13 mouse cellular contexts compared by ENCODE assay signal in the genomic region with DNA sequence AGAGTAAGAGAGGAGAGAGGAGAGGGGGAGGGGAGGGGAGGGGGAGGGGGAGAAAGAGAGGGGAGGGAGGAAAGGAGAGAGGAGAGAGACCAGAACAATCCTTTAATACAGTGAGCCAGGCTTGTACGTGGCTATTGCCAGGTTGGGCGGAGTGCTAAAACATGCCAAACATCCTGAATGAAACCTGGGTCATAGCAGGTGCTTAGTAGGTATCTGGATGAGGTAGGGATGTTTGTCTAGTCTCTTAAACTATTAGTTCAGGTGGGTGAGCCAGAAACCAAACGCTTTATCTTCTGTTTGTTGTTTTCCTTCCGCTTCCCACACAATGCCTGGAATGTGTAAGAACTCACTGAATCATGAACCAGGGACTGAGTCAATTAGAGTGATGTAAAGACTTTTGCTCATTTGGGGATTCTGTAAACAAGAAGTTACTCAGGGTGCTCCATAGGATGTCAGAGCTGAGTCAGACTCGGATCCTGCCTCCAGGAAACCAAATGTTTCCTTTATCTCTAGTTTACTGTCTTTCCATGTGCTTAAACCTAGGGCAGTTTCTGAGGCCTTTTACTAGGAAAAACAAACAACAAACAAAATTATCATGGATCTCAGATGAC.
DNase-seq lines count a peak whose midpoint lies in the region; ATAC-seq and TF ChIP-seq lines count a peak whose summit lies in the region.
"Had no signal": no experiment of that assay in that cellular context is flagged by ENCODE, and none has a peak within 500 bp of the region (broad histone marks: within the 10 kb centered on the region; RNA-seq: fewer than 3 reads in every experiment).

No protein-coding gene starts in this region.

- H3K4me3 ChIP-seq in kidney, embryonic 15.5 days (replicated peaks), result no peak overlapping the region
- H3K4me3 ChIP-seq in kidney, embryonic 16.5 days (ENCODE audit: low read length), result no peak overlapping the region
- no peak overlapping the region for H3K4me3 ChIP-seq in midbrain, embryonic 13.5 days (replicated peaks)
- H3K4me3 ChIP-seq in midbrain, embryonic 15.5 days, result no peak overlapping the region
- no peak overlapping the region for H3K4me3 ChIP-seq in stomach, embryonic 16.5 days (replicated peaks; ENCODE audit: low read length)
- H3K4me3 ChIP-seq in hindbrain, embryonic 11.5 days (ENCODE audit: low read depth, low read length), result no peak overlapping the region
- H3K4me3 ChIP-seq: heart, embryonic 12.5 days had no signal

- in situ Hi-C loops in Patski (cut with MboI; ENCODE audit: low pct_unique_long_range_greater_than_20kb), result no loop called here

- WGBS in kidney, embryonic 15.5 days, result 43% methylated on average over 5 of the region's 5 CpGs
- WGBS in kidney, embryonic 16.5 days, result 47% methylated on average over 5 of the region's 5 CpGs
- 46% methylated on average over 5 of the region's 5 CpGs for WGBS in midbrain, embryonic 13.5 days
- 41% methylated on average over 5 of the region's 5 CpGs for WGBS in midbrain, embryonic 15.5 days
- WGBS in stomach, embryonic 16.5 days, result 46% methylated on average over 5 of the region's 5 CpGs
- 52% methylated on average over 5 of the region's 5 CpGs for WGBS in hindbrain, embryonic 11.5 days

- no peaks in the 10 kb centered on the region for H3K27me3 ChIP-seq in kidney, embryonic 15.5 days
- no peaks in the 10 kb centered on the region for H3K27me3 ChIP-seq in kidney, embryonic 16.5 days (ENCODE audit: insufficient read depth, low read length)
- no peaks in the 10 kb centered on the region for H3K27me3 ChIP-seq in midbrain, embryonic 13.5 days
- H3K27me3 ChIP-seq in midbrain, embryonic 15.5 days (replicated peaks), result no peaks in the 10 kb centered on the region
- no peaks in the 10 kb centered on the region for H3K27me3 ChIP-seq in Patski
- H3K27me3 ChIP-seq in stomach, embryonic 16.5 days (ENCODE audit: control insufficient read depth, insufficient read depth, low read length), result no peaks in the 10 kb centered on the region
- H3K27me3 ChIP-seq in hindbrain, embryonic 11.5 days (ENCODE audit: control insufficient read depth, insufficient read depth, low read length), result no peaks in the 10 kb centered on the region
- H3K27me3 ChIP-seq: heart, embryonic 12.5 days had no signal

- CTCF ChIA-PET in Patski (lab: Charles Lee), result interaction anchor here (0.9 to 2.1 kb wide), 2 partner anchors 9 to 46 kb away, joined by 3 to 7 read pairs; no protein-coding TSS in a partner anchor

- POLR2A ChIA-PET in Patski (lab: Charles Lee), result no interaction called here

- H3K36me3 ChIP-seq in kidney, embryonic 15.5 days, result no peaks in the 10 kb centered on the region
- H3K36me3 ChIP-seq in kidney, embryonic 16.5 days (ENCODE audit: insufficient read depth, low read length), result no peaks in the 10 kb centered on the region
- no peaks in the 10 kb centered on the region for H3K36me3 ChIP-seq in midbrain, embryonic 13.5 days
- H3K36me3 ChIP-seq in midbrain, embryonic 15.5 days (replicated peaks), result no peaks in the 10 kb centered on the region
- H3K36me3 ChIP-seq in stomach, embryonic 16.5 days (ENCODE audit: control insufficient read depth, insufficient read depth, low read length), result no peaks in the 10 kb centered on the region
- H3K36me3 ChIP-seq in hindbrain, embryonic 11.5 days (ENCODE audit: control insufficient read depth, insufficient read depth, low read length), result no peaks in the 10 kb centered on the region
- H3K36me3 ChIP-seq: heart, embryonic 12.5 days had no signal

- no peak overlapping the region for H3K4me2 ChIP-seq in kidney, embryonic 15.5 days
- H3K4me2 ChIP-seq in kidney, embryonic 16.5 days (replicated peaks; ENCODE audit: low read depth, low read length), result no peak overlapping the region
- no peak overlapping the region for H3K4me2 ChIP-seq in midbrain, embryonic 13.5 days (replicated peaks)
- H3K4me2 ChIP-seq in midbrain, embryonic 15.5 days, result no peak overlapping the region
- no peak overlapping the region for H3K4me2 ChIP-seq in stomach, embryonic 16.5 days (ENCODE audit: low read depth, low read length)
- H3K4me2 ChIP-seq in hindbrain, embryonic 11.5 days (replicated peaks; ENCODE audit: low read depth, low read length), result no peak overlapping the region
- H3K4me2 ChIP-seq: heart, embryonic 12.5 days had no signal

- ATAC-seq in kidney, embryonic 15.5 days (replicated peaks; ENCODE audit: low FRiP score), result 0 out of 2 replicates have a peak, but pooled peaks have one; percentile 52
- no peak for ATAC-seq in kidney, embryonic 16.5 days (ENCODE audit: low FRiP score, low TSS enrichment)
- peak; percentile 50; the same call in 1 of the 2 replicates for ATAC-seq in midbrain, embryonic 13.5 days
- no peak for ATAC-seq in midbrain, embryonic 15.5 days (replicated peaks)
- peak; percentile 74 for ATAC-seq in Patski
- ATAC-seq in stomach, embryonic 16.5 days (ENCODE audit: insufficient read depth, low FRiP score), result peak; percentile 78; the same call in 1 of the 2 replicates
- ATAC-seq in granulocyte monocyte progenitor cell, adult 5-6 weeks (replicated peaks; ENCODE audit: poor library complexity, severe bottlenecking), result no peak
- ATAC-seq in hindbrain, embryonic 11.5 days (ENCODE audit: low FRiP score), result no peak
- ATAC-seq: inflammation-experienced regulatory T-cells, adult 6 months had no signal

- no peak for TF ChIP-seq CTCF in Patski (IDR thresholded peaks at IDR 0.05)

- no peak overlapping the region for H3K27ac ChIP-seq in kidney, embryonic 15.5 days
- H3K27ac ChIP-seq in kidney, embryonic 16.5 days (ENCODE audit: low read length), result no peak overlapping the region
- no peak overlapping the region for H3K27ac ChIP-seq in midbrain, embryonic 13.5 days
- H3K27ac ChIP-seq in midbrain, embryonic 15.5 days, result no peak overlapping the region
- peak overlapping the region; percentile 21 for H3K27ac ChIP-seq in stomach, embryonic 16.5 days (ENCODE audit: low read length)
- no peak overlapping the region for H3K27ac ChIP-seq in hindbrain, embryonic 11.5 days (ENCODE audit: low read depth, low read length)

- peaks cover 8% of the 10 kb centered on the region; the same call in 1 of the 2 replicates for H3K4me1 ChIP-seq in kidney, embryonic 15.5 days
- H3K4me1 ChIP-seq in kidney, embryonic 16.5 days (ENCODE audit: insufficient read depth, low read length), result peaks cover 7% of the 10 kb centered on the region; the same call in 1 of the 2 replicates
- peaks cover 15% of the 10 kb centered on the region; the same call in 1 of the 2 replicates for H3K4me1 ChIP-seq in midbrain, embryonic 13.5 days (replicated peaks)
- H3K4me1 ChIP-seq in midbrain, embryonic 15.5 days, result no peaks in the 10 kb centered on the region
- peaks cover 16% of the 10 kb centered on the region for H3K4me1 ChIP-seq in stomach, embryonic 16.5 days (ENCODE audit: control insufficient read depth, insufficient read depth, low read length)
- no peaks in the 10 kb centered on the region for H3K4me1 ChIP-seq in hindbrain, embryonic 11.5 days (replicated peaks; ENCODE audit: control insufficient read depth, insufficient read depth, low read length)

- H3K9ac ChIP-seq in kidney, embryonic 15.5 days, result no peak overlapping the region
- no peak overlapping the region for H3K9ac ChIP-seq in kidney, embryonic 16.5 days (replicated peaks; ENCODE audit: low read length)
- H3K9ac ChIP-seq in midbrain, embryonic 13.5 days (replicated peaks), result no peak overlapping the region
- H3K9ac ChIP-seq in midbrain, embryonic 15.5 days, result no peak overlapping the region
- H3K9ac ChIP-seq in stomach, embryonic 16.5 days (ENCODE audit: low read length), result no peak overlapping the region
- H3K9ac ChIP-seq in hindbrain, embryonic 11.5 days (ENCODE audit: low read depth, low read length), result no peak overlapping the region
- H3K9ac ChIP-seq: heart, embryonic 12.5 days had no signal

- peak; percentile 46 for DNase-seq in Patski (ENCODE audit: low read depth, low spot score)
- no peak for DNase-seq in hindbrain, embryonic 11.5 days (ENCODE audit: low spot score)
- DNase-seq: adrenal gland, adult 2 months; left cerebral cortex, postnatal 4 days; right cerebral cortex, postnatal 14 days had no signal

- no peaks in the 10 kb centered on the region for H3K9me3 ChIP-seq in kidney, embryonic 15.5 days (replicated peaks)
- H3K9me3 ChIP-seq in kidney, embryonic 16.5 days (ENCODE audit: low read length), result no peaks in the 10 kb centered on the region
- no peaks in the 10 kb centered on the region for H3K9me3 ChIP-seq in midbrain, embryonic 13.5 days
- H3K9me3 ChIP-seq in midbrain, embryonic 15.5 days, result no peaks in the 10 kb centered on the region
- no peaks in the 10 kb centered on the region for H3K9me3 ChIP-seq in stomach, embryonic 16.5 days (replicated peaks; ENCODE audit: control insufficient read depth, low read length)
- no peaks in the 10 kb centered on the region for H3K9me3 ChIP-seq in hindbrain, embryonic 11.5 days (ENCODE audit: control insufficient read depth, low read length)
- H3K9me3 ChIP-seq: heart, embryonic 12.5 days had no signal

Comparison
In these comparisons a context has a peak if more than half of its experiments do, and no peak if none do; other contexts are left out.
1. ATAC-seq: peak in kidney, embryonic 15.5 days (single experiment), midbrain, embryonic 13.5 days (single experiment), Patski (single experiment) and stomach, embryonic 16.5 days (single experiment); none in kidney, embryonic 16.5 days (single experiment), midbrain, embryonic 15.5 days (single experiment), granulocyte monocyte progenitor cell, adult 5-6 weeks (single experiment) and hindbrain, embryonic 11.5 days (single experiment).